Mouse (Mus musculus): Measurements from ENCODE around the gene Grk2.
"Not testable (repeated sequence)": the region's sequence is repeated elsewhere in the genome, so short reads cannot be mapped to it uniquely, and the experiment has no call there.

Gene Grk2

DNA sequence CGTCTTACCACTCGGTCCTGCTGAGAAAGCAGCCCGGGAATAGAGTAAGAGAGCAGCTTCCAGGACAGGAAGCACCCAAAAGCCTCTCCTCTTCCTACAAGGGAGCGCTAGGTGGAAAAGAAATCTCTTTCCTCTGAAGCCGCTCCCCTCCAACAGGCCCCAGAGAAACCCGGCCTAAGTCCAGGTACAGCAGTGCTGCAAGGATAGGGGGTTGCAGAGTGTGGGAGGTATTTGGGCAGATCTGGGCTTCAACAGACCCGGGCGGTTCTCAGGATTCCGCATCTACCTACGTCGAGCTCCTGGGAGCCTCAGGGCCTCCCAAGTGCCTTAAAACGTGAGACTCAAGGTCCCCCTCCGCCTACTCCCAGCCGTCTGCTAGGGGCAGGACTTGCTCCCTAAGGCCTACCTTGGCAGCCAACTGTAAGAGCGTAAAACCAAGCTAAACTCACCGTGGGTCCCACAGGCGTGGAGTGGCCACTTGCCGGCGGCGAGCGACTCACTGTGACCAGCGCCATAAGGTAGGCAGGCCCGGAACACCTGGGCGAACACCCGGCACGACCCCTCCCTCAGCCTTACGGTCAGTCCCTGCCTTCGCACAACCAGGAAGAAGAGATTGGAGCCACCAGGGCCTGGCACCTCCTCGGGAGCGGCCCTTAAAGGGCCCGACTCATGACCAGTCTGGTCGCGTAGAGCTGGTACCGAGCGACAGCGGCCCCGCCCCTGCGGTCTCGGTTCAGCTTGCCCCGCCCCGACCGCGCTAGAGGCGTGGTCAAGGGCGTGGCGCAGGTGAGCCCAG, 37.3 kb downstream of the Grk2 start, which contains the start of gene Ssh3:
Gene Ssh3 (minus strand): TSS at position 615 of the 796 bp plus-strand sequence.
- DNase-seq = peak; percentile 66

GRCm38 (mm10) chr19:4265956-4266355, 40.1 kb downstream of the Grk2 start:
- DNase-seq = peak; percentile 45

GRCm38 (mm10) chr19:4264171-4264780, 41.7 kb downstream of the Grk2 start:
- no peak for DNase-seq

- DNase-seq = no peak
These were observed 42.3 kb downstream of the Grk2 start for GRCm38 (mm10) chr19:4263702-4264101.

DNA sequence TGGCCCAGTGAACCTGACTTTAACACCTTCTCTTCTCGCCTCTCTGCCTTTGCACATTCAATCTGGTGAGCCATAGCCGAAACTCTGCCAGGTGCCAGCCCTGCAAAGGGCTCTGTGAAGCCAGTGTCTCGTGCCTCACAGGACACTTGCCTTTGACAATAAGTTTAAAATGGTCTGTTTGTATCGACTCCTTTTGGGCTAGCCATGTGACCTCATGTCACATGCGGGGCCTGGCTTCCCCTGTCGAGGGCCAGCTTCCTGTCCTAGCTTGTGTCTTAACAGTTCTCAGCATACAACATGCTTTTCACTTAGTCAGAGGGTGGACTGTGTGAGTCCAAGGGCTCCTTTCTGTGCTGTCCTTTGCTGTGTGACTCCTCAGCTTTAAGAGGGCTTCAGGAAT, 43.3 kb downstream of the Grk2 start:
- DNase-seq = no peak

DNA sequence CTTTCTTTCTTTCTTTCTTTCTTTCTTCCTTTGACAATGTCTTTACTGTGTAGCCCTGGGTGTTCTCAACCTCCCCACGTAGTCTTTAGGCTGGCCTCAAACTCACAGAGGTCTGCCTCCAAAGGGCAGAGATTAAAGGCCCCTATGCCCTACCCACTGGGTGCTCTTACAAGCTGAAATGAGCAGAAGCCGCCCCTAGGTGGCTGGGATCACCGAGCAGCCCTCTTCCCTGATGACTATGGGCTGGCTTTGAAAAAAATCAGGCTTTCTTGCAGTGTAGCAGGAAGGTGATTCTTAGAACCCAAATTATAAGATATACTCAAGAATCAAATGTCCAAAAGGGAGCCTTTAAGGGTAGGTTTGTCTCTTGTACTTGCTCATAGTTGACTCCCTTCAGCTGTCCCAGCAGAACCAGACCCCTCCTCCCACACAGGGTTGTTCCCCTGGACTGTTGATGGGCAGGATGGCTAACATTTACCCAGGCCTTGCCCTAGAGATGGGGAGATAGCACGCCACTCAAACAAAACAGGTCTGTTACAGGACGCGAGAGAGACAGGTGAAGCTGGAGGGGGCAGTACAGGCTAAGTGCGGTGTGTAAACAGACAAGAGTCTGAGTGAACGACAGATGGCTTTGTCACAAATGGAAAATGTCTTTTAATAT, 44.9 kb downstream of the Grk2 start:
- peak; percentile 58 for DNase-seq

DNA sequence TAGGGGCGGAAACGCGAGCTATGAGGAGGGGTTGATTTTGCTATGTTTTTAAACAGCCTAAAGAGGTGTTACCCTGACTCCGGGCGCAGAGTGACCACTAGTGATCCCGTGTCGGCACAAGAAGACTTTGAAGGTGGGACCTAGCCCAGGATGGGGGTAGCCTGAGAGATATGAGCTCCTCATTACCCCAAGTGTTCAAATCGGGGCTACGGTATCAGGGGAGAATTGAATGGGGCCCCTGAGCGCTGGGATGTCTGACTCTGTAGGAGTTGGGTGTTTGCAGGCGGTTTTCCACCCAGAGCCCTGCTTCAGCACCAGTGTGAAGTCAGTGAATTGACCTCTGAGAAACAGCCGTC, 48.1 kb downstream of the Grk2 start:
- DNase-seq = no peak

- peak; percentile 91 for DNase-seq
These were observed 48.7 kb downstream of the Grk2 start for GRCm38 (mm10) chr19:4257216-4257896.

DNA sequence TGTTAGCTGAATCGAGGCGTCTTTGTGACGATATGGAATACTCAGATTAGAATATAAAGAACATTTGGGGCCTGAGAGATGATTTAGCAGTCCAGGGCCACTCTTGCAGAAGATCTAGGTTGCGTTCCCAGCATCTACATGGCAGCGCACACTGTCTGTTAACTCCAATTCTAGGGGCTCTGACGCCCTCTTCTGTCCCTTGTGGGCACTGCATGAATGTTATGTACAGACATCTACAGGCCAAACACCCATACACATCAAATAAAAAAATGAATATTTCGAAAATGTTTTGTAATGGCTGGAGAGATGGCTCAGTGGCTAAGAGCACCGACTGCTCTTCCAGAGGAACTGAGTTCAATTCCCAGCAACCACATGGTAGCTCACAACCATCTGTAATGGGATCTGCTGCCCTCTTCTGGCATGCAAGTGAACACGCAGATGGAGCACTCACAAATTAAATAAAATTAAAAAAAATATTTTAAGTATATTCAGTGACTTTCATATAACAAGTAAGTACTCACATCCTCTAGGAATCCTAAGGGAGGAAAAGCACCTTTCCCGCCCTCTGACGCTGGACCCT, 50.3 kb downstream of the Grk2 start:
- no peak for DNase-seq

DNA sequence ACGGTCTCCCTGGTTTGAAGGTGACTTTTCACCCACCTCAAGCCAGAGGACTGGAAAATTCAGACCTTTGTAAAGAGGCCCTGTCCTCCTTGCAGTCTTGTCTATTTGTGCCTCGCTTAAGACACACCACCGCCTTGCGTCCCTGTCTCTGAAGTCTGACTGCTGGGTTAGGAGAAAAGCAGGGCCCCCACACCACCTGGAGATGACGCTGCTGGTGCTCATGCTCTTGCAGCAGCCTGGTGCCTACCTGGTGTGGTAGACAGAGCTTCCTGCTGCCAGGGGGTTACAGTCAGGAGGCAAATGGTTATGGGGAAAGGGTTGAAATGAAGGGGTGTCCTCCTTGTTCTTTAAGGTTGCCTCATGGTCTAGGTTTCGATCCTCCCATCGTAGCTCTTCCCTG, 51.8 kb downstream of the Grk2 start:
- DNase-seq = no peak

DNA sequence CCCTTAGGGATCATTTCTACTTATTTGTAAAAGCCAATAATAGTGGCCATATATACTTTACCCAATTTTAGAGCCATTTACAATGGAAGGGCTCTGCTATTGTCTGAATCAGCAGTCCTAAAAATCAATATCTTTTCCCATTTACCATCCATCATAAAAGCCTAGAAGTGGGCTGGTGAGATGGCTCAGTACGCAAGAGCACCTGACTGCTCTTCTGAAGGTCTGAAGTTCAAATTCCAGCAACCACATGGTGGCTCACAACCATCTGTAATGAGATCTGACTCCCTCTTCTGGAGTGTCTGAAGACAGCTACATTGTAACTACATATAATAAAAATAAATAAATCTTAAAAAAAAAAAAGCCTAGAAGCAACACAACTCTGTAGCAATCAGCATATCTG, 57.3 kb downstream of the Grk2 start:
- DNase-seq = not testable (repeated sequence)

- no peak for DNase-seq
These were observed 59.0 kb downstream of the Grk2 start for GRCm38 (mm10) chr19:4247010-4247409.

- DNase-seq = no peak
These were observed 61.2 kb downstream of the Grk2 start for GRCm38 (mm10) chr19:4244775-4245174.

DNA sequence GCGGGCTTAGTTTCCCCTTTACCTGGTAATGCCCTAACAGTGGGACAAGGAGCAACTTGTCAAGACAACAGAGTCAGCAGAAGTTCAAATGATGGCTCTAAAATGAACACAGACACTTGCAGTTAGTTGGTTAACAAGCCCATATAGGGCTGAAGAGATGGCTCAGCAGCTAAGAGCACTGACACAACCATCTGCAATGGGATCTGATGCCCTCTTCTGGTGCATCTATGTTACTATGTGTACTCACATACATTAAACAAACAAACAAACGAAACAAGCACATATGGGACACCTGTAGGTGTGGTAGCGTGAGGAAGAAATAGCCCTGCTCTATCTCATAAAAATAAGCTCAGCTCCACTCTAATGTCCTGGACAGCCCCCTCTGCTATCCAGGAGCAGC, 63.6 kb downstream of the Grk2 start:
- no peak for DNase-seq

DNA sequence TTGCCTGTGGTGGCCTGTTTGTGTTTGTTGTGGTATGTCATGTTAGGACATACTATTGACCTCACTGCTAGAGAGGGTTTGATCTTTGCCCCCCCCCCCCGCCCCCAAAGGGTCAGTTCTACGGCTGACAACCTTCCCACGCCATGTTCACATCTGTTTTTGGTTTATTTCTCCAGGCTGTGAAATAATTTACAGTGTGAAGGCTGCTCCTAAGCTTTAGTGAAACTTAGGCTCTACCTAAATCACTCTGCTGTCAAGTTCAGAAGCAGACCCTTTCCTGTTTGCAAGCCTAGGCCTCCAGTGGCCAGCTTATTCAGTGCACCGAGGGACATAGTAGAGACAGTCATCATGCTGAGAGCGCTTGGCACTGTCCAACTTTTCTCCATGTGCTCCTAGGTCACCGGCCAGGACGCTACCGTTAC, 65.8 kb downstream of the Grk2 start:
- DNase-seq = no peak
